Mouse (Mus musculus) kidney, adult 2 months (tissue): Measurements from ENCODE around the gene Gm20683. TPM values are rescaled to one million over a fixed set of nuclear protein-coding genes. Genes with fewer than 3 reads are reported as not detected.
A peak's percentile ranks its signal among the peaks of the same experiment; 100 is the strongest.

ENCODE experiments used
- DNase-seq: peaks from one replicate; pipeline ENCODE4 v3.0.0; 2021
- H3K27ac ChIP-seq: fragments of 200-500 bp; 2 replicates; pipeline ENCODE4 v1.5.1; 2012; ENCODE audit warnings: low read depth, low read length, control low read depth, inconsistent platforms; ENCODE audit not compliant: insufficient read depth
- H3K27me3 ChIP-seq: fragments of 200-500 bp; replicated peaks from 2 replicates; pipeline ENCODE4 v1.6.1; 2012; ENCODE audit warnings: mild to moderate bottlenecking, moderate library complexity, low read length, inconsistent platforms; ENCODE audit not compliant: control insufficient read depth, insufficient read depth
- H3K36me3 ChIP-seq: fragments of 200-500 bp; 2 replicates; pipeline ENCODE4 v1.6.1; 2012; ENCODE audit warnings: mild to moderate bottlenecking, moderate library complexity, low read length, inconsistent platforms; ENCODE audit not compliant: control insufficient read depth, insufficient read depth
- H3K4me1 ChIP-seq: fragments of 200-500 bp; 2 replicates; pipeline ENCODE4 v1.6.1; 2011; ENCODE audit warnings: low read length; ENCODE audit not compliant: control insufficient read depth, insufficient read depth
- H3K4me3 ChIP-seq: fragments of 200-500 bp; 2 replicates; pipeline ENCODE4 v1.5.1; 2011; ENCODE audit warnings: mild to moderate bottlenecking, low read depth, low read length, control low read depth; ENCODE audit not compliant: insufficient read depth
- CTCF ChIP-seq: fragments of 200-500 bp; conservative IDR thresholded peaks from 2 replicates; pipeline ENCODE4 v1.5.1; 2011; ENCODE audit warnings: low read depth, mild to moderate bottlenecking, control low read depth, low read length, moderate library complexity, mixed read lengths; ENCODE audit not compliant: insufficient read depth, insufficient read length
- POLR2A ChIP-seq: fragments of 200-500 bp; IDR thresholded peaks from one replicate; pipeline ENCODE4 v1.6.1; 2011; ENCODE audit warnings: low read depth, low read length, control low read depth
- WGBS: fragments of 180-500 bp; shearing (Covaris S2); methylation state at CpG from one replicate; pipeline ENCODE4 v1.1.7; 2018; 5-methylcytosine and 5-hydroxymethylcytosine counted together
- polyA plus RNA-seq: library from polyadenylated mRNA; depleted of rRNA; stranded (reverse); fragments of >200 nt; gene quantifications from 2 replicates; pipeline ENCODE4 v1.2.3, GENCODE M21; 2012

The Gm20683 gene
- polyA plus RNA-seq, 1 experiment = 26.3 TPM

- TF ChIP-seq POLR2A (no peak), CTCF (no peak)
- H3K36me3 ChIP-seq = no peaks in the 10 kb centered on the region; the same call in 1 of the 2 replicates
- no peak for DNase-seq
- no peak overlapping the region for H3K27ac ChIP-seq
- 87% methylated on average over 6 of the region's 6 CpGs for WGBS
- no peaks in the 10 kb centered on the region for H3K27me3 ChIP-seq
- H3K4me1 ChIP-seq = peaks cover 33% of the 10 kb centered on the region
- no peak overlapping the region for H3K4me3 ChIP-seq
Measured at GRCm38 (mm10) chr17:25840519-25840918, 1.0 kb downstream of the Gm20683 start.

DNA sequence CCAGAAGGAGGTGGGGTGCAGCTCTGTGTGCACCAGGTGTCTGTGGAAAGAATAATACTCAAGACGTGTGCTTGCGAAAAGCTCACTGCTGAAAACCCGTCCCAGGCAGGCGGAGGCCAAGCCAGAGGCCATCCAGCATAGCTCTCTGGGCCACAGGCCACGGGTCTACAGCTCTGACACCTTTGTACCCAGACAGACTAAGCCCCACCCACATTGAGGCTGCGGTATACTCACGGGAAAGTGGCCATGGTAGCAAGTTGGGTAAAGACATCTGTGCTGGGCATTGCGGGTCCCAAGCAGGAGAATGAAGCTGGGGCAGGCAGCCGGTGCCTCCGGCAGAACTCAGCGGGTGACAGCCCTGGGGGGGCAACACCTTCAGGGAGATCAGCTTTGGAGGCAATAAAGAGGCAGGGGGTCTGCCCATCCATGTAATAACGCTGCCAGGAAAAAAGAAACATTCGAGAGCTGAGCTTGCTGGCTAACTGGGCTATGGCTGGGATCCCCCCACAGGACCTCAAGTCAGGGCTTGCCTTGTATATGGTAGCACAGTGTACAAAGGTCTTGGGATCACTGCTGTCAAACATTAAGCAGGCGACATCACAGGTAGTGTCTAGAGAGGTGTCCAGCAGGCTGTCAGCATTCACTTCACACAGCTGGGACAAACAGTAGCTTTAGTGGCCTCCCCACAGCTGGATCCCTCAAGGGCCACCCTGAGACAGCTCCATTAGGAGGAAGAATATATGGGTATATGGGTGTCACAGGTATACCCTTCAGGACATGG lies 1.9 kb downstream of the Gm20683 start:
- no peaks in the 10 kb centered on the region; the same call in 1 of the 2 replicates for H3K36me3 ChIP-seq
- 58% methylated on average over 14 of the region's 14 CpGs for WGBS
- no peak overlapping the region for H3K4me3 ChIP-seq
- H3K4me1 ChIP-seq = peaks cover 37% of the 10 kb centered on the region
- H3K27me3 ChIP-seq = no peaks in the 10 kb centered on the region
- H3K27ac ChIP-seq = peak overlapping the region; percentile 54; the same call in 1 of the 2 replicates
- TF ChIP-seq POLR2A (no peak), CTCF (no peak)
- peak; percentile 81 for DNase-seq

DNA sequence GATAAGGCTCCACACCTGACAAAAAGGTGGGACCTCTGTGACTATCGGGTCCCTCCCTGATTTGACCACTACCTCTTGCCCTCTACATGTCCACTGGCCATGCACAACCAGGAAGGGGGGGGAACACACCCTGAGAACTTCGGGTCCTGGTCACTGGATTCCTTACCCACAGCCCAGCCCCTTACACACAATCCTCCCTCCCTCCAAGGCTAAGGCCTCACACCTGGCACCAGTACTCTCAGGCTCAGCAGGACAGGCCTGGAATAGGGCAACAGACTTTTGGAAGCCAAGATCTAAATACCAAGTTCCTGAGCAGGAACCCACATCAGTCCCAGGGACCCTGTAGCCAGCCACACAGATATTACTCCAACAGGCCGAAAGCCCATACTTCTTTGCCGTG lies 2.7 kb downstream of the Gm20683 start:
- no peaks in the 10 kb centered on the region for H3K27me3 ChIP-seq
- peak; percentile 6 for DNase-seq
- H3K27ac ChIP-seq = peak overlapping the region; percentile 17; the same call in 1 of the 2 replicates
- WGBS = 64% methylated on average over 4 of the region's 4 CpGs
- peaks cover 39% of the 10 kb centered on the region for H3K4me1 ChIP-seq
- TF ChIP-seq POLR2A = no peak
- TF ChIP-seq CTCF = no peak
- no peaks in the 10 kb centered on the region; the same call in 1 of the 2 replicates for H3K36me3 ChIP-seq
- no peak overlapping the region for H3K4me3 ChIP-seq

DNA sequence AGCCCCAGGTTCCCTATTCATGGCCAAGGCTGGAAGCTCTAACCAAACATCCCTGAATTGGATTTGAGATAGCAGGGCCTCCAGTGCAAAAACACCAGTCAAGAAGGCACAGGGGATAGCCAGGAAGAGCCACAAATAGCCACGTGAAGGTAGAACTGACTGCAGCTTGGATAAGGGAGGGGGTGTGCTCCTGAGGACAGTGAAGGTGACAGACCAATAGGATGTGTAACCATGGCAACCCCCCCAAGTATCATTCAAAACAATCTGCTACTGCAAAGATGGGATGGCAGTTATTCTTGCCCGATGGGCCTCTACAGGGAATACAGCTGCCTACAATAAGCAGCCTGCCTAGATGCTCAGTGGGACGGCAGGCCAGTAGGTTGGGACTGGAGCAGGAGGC lies 4.0 kb downstream of the Gm20683 start:
- no peak for TF ChIP-seq POLR2A
- no peak for TF ChIP-seq CTCF
- no peaks in the 10 kb centered on the region; the same call in 1 of the 2 replicates for H3K36me3 ChIP-seq
- WGBS = 50% methylated on average over 3 of the region's 3 CpGs
- no peak overlapping the region for H3K4me3 ChIP-seq
- no peaks in the 10 kb centered on the region for H3K27me3 ChIP-seq
- peaks cover 33% of the 10 kb centered on the region for H3K4me1 ChIP-seq
- no peak for DNase-seq
- H3K27ac ChIP-seq = no peak overlapping the region

DNA sequence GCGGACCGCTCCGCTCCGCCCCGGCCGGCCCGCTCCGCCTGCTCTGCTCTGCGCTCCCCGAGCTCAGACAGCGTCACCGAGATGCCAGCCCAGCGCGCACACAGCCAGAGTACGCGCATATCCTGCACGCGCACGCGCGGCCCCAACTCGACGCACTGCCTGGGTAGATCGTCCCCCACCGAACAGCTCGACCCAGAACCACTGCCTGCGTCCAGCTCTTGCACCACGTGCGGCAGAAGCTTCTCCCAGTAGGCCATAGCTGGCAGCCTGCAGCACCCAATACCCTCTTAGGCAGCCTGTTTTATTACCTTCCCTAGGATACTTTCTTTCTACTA lies 4.5 kb downstream of the Gm20683 start, which contains the start of gene Rhbdl1:
Gene Rhbdl1, minus strand, starts transcription at position 220 of the 335 bp plus-strand sequence.
- 2% methylated on average over 29 of the region's 29 CpGs for WGBS
- Histone ChIP-seq H3K27me3 (no peaks in the 10 kb centered on the region), H3K4me3 (peak within 1 kb of the TSS; percentile 26), H3K4me1 (peaks cover 33% of the 10 kb centered on the region), H3K36me3 (no peaks in the 10 kb centered on the region; the same call in 1 of the 2 replicates), H3K27ac (peak within 1 kb of the TSS; percentile 49)
- TF ChIP-seq CTCF (no peak), POLR2A (peak; percentile 66)
- peak; percentile 79 for DNase-seq

DNA sequence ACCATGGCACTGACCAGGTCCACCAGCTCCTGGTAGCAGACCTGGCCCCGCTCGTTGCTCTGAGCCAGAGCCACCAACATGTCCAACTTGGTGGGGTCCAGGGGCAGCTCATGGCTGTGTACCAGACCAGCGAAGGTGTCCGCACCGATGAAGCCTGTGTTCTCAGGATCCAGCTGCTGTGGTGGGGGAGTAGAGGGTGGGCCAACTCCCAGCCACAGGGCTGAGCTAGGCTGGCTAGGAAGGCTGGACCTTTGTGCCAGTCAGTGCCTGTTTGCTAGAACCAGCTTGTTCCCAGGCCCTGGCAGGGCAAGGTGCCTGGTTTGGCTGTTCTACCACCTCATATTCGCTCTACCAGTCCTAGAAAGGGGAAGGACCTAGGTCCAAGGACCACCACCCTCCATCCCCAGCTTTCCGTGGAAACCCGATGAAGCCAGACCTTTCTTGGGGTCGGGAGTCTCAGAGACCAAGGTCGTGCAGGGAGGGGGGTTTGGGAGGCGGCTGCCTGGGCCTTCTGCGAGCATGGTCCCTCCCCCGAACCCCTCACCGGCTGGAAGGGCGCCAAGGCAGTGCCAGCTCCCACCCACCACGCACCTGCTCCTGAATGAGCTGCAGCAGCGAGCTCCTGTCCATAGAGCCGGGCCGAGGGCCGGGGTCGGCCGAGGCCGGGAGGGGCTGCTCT lies 5.0 kb downstream of the Gm20683 start:
- Histone ChIP-seq H3K4me1 (peaks cover 37% of the 10 kb centered on the region), H3K36me3 (no peaks in the 10 kb centered on the region; the same call in 1 of the 2 replicates)
- peak; percentile 68 for DNase-seq

GRCm38 (mm10) chr17:25835816-25836215 lies 5.7 kb downstream of the Gm20683 start:
- 59% methylated on average over 16 of the region's 16 CpGs for WGBS
- Histone ChIP-seq H3K36me3 (no peaks in the 10 kb centered on the region; the same call in 1 of the 2 replicates), H3K27ac (peak overlapping the region; percentile 49), H3K27me3 (no peaks in the 10 kb centered on the region), H3K4me1 (peaks cover 38% of the 10 kb centered on the region), H3K4me3 (peak overlapping the region; percentile 74)
- TF ChIP-seq CTCF (no peak), POLR2A (no peak)
- DNase-seq = peak; percentile 37

More for the DNA sequence above, 5.0 kb downstream of the Gm20683 start:
- H3K4me3 ChIP-seq = peak overlapping the region; percentile 26
- WGBS = 9% methylated on average over 23 of the region's 23 CpGs
- no peaks in the 10 kb centered on the region for H3K27me3 ChIP-seq
- H3K27ac ChIP-seq = peak overlapping the region; percentile 49
- TF ChIP-seq CTCF (no peak), POLR2A (peak; percentile 18)
